Mouse (Mus musculus) olfactory bulb, adult 2 months (tissue): ENCODE results near the gene Rps27a. TPM values are rescaled to one million over a fixed set of nuclear protein-coding genes. Genes with fewer than 3 reads are reported as not detected.
"Not testable (repeated sequence)": the region's sequence is repeated elsewhere in the genome, so short reads cannot be mapped to it uniquely, and the experiment has no call there.

Experiments
- H3K27ac ChIP-seq: fragments of 200-500 bp; 2 replicates; pipeline ENCODE4 v1.5.1; 2012; ENCODE audit warnings: low read depth, low read length; ENCODE audit not compliant: insufficient read depth
- H3K4me1 ChIP-seq: fragments of 200-500 bp; 2 replicates; pipeline ENCODE4 v1.6.1; 2012; ENCODE audit warnings: low read length; ENCODE audit not compliant: control insufficient read depth, insufficient read depth
- H3K4me3 ChIP-seq: fragments of 200-500 bp; 2 replicates; pipeline ENCODE4 v1.5.1; 2012; ENCODE audit warnings: mild to moderate bottlenecking, low read depth, low read length, moderate library complexity; ENCODE audit not compliant: insufficient read depth
- CTCF ChIP-seq: fragments of 200-500 bp; IDR thresholded peaks from 2 replicates; pipeline ENCODE4 v1.5.1; 2012; ENCODE audit warnings: low read depth, mild to moderate bottlenecking, low read length, moderate library complexity; ENCODE audit not compliant: insufficient read depth
- POLR2A ChIP-seq: fragments of 200-500 bp; IDR thresholded peaks from 2 replicates; pipeline ENCODE4 v1.6.1; 2012; ENCODE audit warnings: mild to moderate bottlenecking, low read depth, low read length, moderate library complexity; ENCODE audit not compliant: insufficient read depth
- WGBS: fragments of 180-500 bp; shearing (Covaris S2); methylation state at CpG from one replicate; pipeline ENCODE4 v1.1.7; 2018; 5-methylcytosine and 5-hydroxymethylcytosine counted together
- polyA plus RNA-seq: library from polyadenylated mRNA; stranded (reverse); fragments of >200 nt; gene quantifications from 2 replicates; pipeline ENCODE4 v1.2.4, GENCODE M21; 2012; ENCODE audit warnings: low replicate concordance; ENCODE audit not compliant: missing spikeins, insufficient read depth, insufficient read length

Rps27a gene
- polyA plus RNA-seq, 1 experiment: not detected

DNA sequence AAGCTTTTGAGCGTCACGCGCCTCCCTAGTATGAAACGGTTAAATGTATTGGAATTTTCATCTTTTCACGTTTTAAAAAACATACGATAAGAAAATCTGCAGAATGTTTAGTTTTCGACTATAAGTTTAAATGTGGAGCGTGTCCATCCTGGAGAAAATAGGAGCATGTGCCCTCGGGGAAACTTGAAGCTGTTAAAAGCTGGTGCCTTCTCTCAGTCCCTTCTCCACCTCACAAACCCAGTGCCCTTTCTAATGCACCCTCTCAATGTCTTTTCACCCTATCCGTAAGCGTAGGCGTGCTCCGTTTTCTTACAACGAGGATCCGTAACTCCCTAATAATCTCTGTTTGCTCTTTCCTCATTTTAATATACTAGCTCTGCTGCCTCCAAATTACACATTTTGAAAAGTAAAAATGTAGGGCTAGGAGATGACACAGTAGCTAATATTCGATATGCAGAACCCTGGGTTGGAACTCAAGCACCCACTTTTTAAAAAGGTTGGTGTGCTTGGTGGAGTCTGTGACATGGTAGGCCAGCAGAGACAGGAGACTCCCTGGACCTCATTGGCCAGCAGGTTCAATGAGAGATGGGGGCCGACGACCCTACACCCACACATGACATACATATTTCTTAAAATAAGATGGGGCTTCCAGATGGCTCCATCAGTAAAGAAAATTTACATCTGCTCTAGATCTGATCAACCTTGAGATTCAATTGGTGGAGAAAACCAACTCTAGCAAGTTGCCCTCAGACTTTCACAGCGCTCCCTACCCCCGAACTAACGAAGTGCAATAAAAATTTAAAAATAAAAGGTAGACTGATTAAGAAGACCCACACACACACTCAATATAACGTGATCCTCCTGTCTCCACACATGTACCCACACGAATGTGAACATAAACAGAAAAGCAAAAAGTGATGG, 855 bp upstream of the Rps27a start:
- WGBS: 23% methylated on average over 23 of the region's 23 CpGs
- H3K27ac ChIP-seq: peak overlapping the region; percentile 92; the same call in 1 of the 2 replicates
- no peak for TF ChIP-seq POLR2A
- TF ChIP-seq CTCF: no peak
- no peaks in the 10 kb centered on the region; the same call in 1 of the 2 replicates for H3K4me1 ChIP-seq
- peak overlapping the region; percentile 83 for H3K4me3 ChIP-seq

GRCm38 (mm10) chr11:29547249-29547751, 609 bp downstream of the Rps27a start:
- Histone ChIP-seq H3K4me3 (peak overlapping the region; percentile 83), H3K27ac (peak overlapping the region; percentile 43), H3K4me1 (no peaks in the 10 kb centered on the region; the same call in 1 of the 2 replicates)
- WGBS: under 1% methylated on average over 27 of the region's 27 CpGs
- no peak for TF ChIP-seq POLR2A
- no peak for TF ChIP-seq CTCF

DNA sequence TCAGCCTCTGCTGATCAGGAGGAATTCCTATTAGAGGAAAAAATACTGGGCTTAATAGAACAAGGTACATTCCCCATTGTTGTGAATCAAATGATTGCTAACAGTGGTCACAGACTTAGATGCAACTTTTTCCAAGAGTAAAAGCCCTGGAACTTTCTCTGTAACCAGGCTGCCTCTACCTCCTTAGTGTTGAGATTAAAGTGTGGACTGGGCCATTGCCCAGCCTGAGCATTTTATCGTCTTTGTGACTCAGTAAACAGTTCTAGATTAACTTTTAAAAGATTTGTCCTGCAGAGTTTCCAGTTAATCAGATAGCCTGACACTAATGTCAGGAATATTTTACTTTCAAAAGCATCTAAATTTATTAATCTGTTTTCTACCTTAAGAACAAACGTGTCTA, 1.1 kb downstream of the Rps27a start:
- 14% methylated on average over 2 of the region's 2 CpGs for WGBS
- H3K27ac ChIP-seq: no peak overlapping the region

DNA sequence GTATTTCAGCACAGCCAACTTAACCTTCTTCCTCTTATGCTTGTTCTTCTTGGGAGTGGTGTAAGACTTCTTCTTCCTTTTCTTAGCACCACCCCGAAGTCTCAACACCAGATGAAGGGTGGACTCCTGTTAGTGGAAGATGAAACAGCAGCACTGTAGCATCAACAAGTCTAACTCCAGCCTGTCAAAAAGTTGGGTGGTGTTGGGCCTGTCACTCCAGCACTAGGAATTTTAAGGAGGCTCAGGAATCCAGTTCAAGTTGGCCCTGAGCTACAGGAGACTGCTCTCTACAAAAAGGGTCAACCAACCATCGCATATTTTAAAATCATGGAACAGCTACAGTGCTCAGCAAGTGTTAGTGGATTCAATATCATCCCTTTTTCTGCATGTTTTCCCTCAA, 1.6 kb downstream of the Rps27a start:
- H3K27ac ChIP-seq, H3K4me3 ChIP-seq, H3K4me1 ChIP-seq: not testable (repeated sequence)
- 91% methylated on average over 2 of the region's 2 CpGs for WGBS

More for the DNA sequence above, 1.1 kb downstream of the Rps27a start:
- TF ChIP-seq CTCF (no peak), POLR2A (no peak)
- H3K4me3 ChIP-seq: no peak overlapping the region
- H3K4me1 ChIP-seq: no peaks in the 10 kb centered on the region; the same call in 1 of the 2 replicates

DNA sequence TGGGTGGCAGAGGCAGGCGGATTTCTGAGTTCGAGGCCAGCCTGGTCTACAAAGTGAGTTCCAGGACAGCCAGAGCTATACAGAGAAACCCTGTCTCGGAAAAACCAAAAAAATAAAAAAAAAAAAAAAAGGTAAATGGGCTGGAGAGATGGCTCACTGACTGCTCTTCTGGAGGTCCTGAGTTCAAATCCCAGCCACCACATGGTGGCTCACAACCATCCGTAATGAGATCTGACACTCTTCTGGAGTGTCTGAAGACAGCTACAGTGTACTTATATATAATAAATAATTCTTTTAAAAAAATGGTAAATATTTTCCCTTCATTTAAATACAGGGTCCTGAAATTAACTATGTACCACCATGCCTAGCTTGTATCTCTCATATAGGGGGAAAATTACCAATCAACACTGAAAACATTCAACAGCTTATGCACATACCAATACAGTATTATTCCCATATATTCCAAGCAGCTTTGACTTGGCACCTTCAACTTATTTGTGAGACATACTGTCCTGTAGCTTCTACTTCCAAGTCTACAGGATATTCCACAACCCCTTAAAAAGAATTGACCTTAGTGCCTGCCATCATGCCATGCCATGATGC, 2.7 kb downstream of the Rps27a start:
- H3K4me1 ChIP-seq, H3K27ac ChIP-seq, H3K4me3 ChIP-seq: not testable (repeated sequence)
- WGBS: 88% methylated on average over 4 of the region's 4 CpGs

- no peak overlapping the region for H3K27ac ChIP-seq
- H3K4me3 ChIP-seq: no peak overlapping the region
- H3K4me1 ChIP-seq: no peaks in the 10 kb centered on the region; the same call in 1 of the 2 replicates
- TF ChIP-seq POLR2A (no peak), CTCF (no peak)
- WGBS: 81% methylated on average over 3 of the region's 3 CpGs
Measured at GRCm38 (mm10) chr11:29544225-29544945, 3.5 kb downstream of the Rps27a start.

DNA sequence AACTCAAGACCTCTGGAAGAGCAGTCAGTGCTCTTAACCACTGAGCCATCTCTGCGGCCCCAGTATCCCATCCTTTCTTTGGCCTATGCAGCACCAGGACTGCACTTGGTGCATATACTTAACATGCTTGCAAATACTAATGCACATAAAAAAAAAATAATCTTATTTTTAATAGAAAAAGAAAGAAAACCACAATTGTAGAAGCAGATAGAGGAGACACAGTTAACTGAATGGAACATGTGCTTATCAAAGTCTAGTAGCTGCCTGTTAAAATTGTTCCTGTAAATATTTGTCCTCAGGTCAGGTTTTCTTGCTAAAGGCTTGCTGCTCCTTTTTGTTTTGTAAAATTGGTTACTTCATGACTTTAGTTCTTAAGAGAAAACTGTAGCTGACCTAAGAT, 9.7 kb downstream of the Rps27a start:
- Histone ChIP-seq H3K27ac (no peak overlapping the region), H3K4me1 (no peaks in the 10 kb centered on the region), H3K4me3 (no peak overlapping the region)
- 100% methylated on average over 1 of the region's 1 CpGs for WGBS
- TF ChIP-seq POLR2A (no peak), CTCF (no peak)

DNA sequence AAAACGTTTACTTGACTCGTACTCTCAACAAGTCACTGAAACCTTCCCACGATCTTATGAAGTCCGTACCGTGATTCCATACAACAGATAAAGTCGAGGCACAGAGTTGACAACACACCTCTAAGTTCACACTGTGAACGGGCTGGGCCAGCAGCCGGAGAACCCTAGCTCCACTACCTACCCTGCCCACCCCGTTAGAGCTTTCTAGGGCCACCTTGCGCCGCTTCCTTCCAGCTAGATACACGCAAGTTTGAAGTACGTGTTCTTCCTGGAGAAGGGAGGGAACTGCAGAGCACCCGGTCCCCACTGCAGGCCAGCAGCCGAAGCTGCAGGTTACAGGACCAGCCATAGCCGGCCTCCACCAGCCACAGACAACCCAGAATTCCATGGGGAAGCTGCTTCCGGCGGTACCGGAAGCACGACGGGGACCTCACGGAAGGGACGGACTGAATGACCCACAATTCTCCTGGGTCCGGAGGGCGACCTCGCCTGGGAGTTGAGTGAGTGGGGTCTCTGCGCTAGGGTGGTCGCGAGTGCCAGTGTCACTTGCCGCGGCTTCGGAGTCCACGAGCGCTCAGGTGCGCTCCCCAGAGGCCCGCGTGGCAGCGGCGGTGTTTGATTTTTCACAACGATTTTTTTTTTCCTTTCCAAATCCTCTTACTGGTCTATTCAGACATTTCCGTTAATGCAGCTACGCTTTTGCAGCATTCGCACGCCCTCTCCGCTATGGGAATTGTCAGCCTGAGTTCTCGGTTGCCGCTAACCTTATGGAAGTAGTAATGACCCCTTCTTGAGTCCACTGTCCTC, 21.7 kb downstream of the Rps27a start, which contains the start of gene Mtif2:
Gene Mtif2 (plus strand): TSS at position 421 of the 807 bp plus-strand sequence.
- TF ChIP-seq POLR2A: peak; percentile 86
- TF ChIP-seq CTCF: 0 out of 2 replicates have a peak, but pooled peaks have one; percentile 29
- no peaks in the 10 kb centered on the region for H3K4me1 ChIP-seq
- WGBS: 2% methylated on average over 47 of the region's 47 CpGs
- H3K4me3 ChIP-seq: peak within 1 kb of the TSS; percentile 76
- H3K27ac ChIP-seq: peak within 1 kb of the TSS; percentile 74; the same call in 1 of the 2 replicates
